Mouse (Mus musculus) bone marrow, adult 2 months (tissue): ENCODE measurements around the gene Prl.

Experiments used
- CTCF ChIP-seq: fragments of 200-500 bp; IDR thresholded peaks from 2 replicates; pipeline ENCODE4 v1.5.1; 2011; ENCODE audit warnings: low read length, control low read depth; ENCODE audit not compliant: control insufficient read depth, insufficient read depth
- POLR2A ChIP-seq: fragments of 200-500 bp; IDR thresholded peaks from 2 replicates; pipeline ENCODE4 v1.6.1; 2011; ENCODE audit warnings: low read depth, mild to moderate bottlenecking, control low read depth, low read length, borderline replicate concordance; ENCODE audit not compliant: control insufficient read depth

DNA sequence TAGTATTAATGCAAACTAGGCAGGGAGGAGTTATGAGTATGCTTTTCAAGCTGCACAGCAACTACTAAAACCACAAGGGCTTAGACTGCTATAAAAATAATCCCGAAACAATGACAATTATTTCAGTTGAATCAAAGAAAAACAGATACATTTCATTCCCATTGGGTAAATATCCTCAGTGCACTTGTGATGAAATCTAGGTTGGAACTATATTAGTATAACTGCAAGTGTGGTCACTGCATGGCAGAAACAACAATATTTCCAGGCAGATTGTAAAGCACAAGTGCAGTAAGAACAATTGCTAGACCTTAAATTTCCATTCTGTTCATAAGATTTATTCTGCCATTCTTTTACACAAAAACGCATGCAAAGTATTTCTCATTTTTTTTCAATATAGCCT, 15.2 kb upstream of the Prl start:
- TF ChIP-seq POLR2A (no peak), CTCF (no peak)
